Mouse (Mus musculus) erythroblast, embryonic 14.5 days (primary cell): ENCODE data around the gene Lrrn4cl.

Experiments used
- GATA1 ChIP-seq: IDR thresholded peaks from 2 replicates; pipeline ENCODE4 v1.6.1; 2012; ENCODE audit warnings: low read length, inconsistent platforms, mixed read lengths
- TAL1 ChIP-seq: IDR thresholded peaks from 3 replicates; pipeline ENCODE4 v1.6.1; 2012; ENCODE audit warnings: low read length, inconsistent platforms, mixed read lengths

DNA sequence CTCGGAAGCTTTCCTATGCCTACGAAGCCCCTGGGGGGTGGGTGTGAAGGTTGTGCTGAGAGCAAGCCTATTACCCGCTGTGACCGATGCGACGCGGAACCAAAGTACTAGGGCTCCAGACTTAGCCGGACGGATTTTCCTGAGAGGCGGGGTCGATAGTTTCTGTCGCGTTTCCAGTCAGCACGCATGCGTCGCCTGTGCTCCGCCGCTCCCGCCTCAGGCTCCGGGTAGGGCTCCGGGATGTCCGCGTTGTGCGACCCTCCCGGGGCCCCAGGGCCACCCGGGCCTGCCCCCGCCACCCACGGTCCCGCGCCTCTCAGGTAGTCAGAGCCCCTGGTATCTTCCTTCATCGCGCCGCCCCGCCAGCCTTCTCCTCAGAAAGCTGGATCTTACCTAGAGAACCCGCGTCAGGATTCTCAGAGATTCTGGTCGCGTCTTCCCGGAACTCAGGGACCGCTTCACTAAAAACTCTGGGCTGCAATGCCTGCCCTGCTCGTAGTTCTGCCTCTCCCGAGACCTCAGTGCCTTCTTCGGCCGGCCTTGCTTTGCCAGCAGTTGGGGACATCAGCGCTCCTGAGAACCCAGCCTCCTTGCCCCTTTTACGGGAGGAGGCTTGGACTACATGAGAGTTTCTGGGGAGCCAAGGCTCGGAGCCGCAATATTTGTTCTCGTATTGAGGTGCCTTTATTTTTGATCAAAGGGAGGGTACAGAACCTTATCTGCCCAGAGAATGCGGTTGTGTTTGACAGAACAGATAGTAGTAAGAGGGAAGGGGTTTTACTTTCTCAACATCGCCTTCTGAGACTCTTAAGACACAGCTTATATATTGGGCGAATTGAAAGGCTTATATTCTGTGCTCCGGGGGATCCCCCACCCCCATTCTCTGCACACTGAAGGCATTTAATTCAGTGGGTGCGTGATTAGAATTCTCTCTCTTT, 42.5 kb downstream of the Lrrn4cl start, which contains the start of gene Ints5:
- TF ChIP-seq TAL1 (no peak), GATA1 (no peak)
